Mouse (Mus musculus): Measurements from ENCODE around the gene Ccdc103.

GRCm38 (mm10) chr11:102859933-102860332 is 21.1 kb upstream of the Ccdc103 start:
- TF ChIP-seq CTCF (IDR thresholded peaks at IDR 0.05; ENCODE audit: borderline replicate concordance, extremely low read depth, insufficient read depth, insufficient read length) (no peak), POLR2A (IDR thresholded peaks at IDR 0.05; ENCODE audit: borderline replicate concordance, extremely low read depth, insufficient read depth, insufficient read length, poor library complexity, severe bottlenecking) (no peak)
